Mouse (Mus musculus): ENCODE measurements at regions not wholly inside any gene's neighbourhood (a gene's known extent, or its start where the extent isn't known, plus 50 kb on each side); places are given as distances from the start of the nearest gene placed in this dataset.

DNA sequence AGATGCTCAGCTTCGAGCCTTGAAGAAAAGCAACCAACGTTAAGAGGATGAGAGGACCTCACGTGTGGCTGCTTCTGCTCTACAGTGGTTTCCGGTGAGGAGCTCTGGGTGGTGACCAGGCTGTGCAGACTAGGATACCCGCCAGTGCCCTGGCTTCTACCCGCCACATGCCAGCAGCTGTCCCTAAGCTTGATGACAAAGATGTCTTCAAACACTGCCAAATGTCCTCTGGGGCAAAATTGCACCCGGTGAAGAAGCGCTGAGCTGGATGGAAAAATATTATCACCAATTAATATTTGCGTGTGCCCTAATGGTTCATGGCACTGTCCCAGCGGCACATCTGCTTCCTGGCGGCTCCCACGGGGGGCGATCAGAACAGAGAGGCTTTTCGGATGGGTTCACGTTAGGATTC is 271.1 kb downstream of the Rngtt start:
- Histone ChIP-seq H3K4me1 (ENCODE audit: control insufficient read depth in 1 of 2, insufficient read depth in 2 of 2) (peaks cover 6 to 15% of the 10 kb centered on the region in 2 experiments), H3K9ac (ENCODE audit: insufficient read depth, low read depth) (no peak overlapping the region), H3K27ac (ENCODE audit: insufficient read depth, low read depth) (no peak overlapping the region), H3K4me2 (ENCODE audit: insufficient read depth, low read depth, poor library complexity, severe bottlenecking) (peak overlapping the region; percentile 79), H3K9me3 (replicated peaks; ENCODE audit: low read length) (peaks cover 6% of the 10 kb centered on the region), H3K4me3 (replicated peaks in 1 of 3; ENCODE audit: low read depth in 2 of 3, low read length in 2 of 3, poor library complexity in 1 of 3) (peak overlapping the region in 1 of 3 experiments; percentile 11), H3K27me3 (replicated peaks) (peaks cover 2% of the 10 kb centered on the region), H3K36me3 (replicated peaks in 1 of 2; ENCODE audit: control insufficient read depth in 1 of 2, insufficient read depth in 1 of 2, low read length in 1 of 2) (no peaks in the 10 kb centered on the region), H3K79me2 (replicated peaks; ENCODE audit: control insufficient read depth, extremely low read depth, insufficient read depth, poor library complexity, severe bottlenecking) (no peaks in the 10 kb centered on the region)
- TF ChIP-seq MYC (IDR thresholded peaks at IDR 0.05; ENCODE audit: low read depth, low read length) (0 out of 2 replicates have a peak, but pooled peaks have one; percentile 43), ETS1 (conservative IDR thresholded peaks at IDR 0.05; ENCODE audit: low read depth, low read length) (peak; percentile 13; the same call in 1 of the 2 replicates), ZNF384 (IDR thresholded peaks at IDR 0.05; ENCODE audit: low read depth, low read length) (no peak), E2F4 (IDR thresholded peaks at IDR 0.05; ENCODE audit: insufficient replicate concordance, low read depth, low read length) (no peak), CHD1 (IDR thresholded peaks at IDR 0.05; ENCODE audit: low read depth, low read length) (peak; percentile 29; the same call in 1 of the 2 replicates), BHLHE40 (IDR thresholded peaks at IDR 0.05; ENCODE audit: low read depth, low read length) (peak; percentile 90), TCF12 (IDR thresholded peaks at IDR 0.05; ENCODE audit: low read depth, low read length) (0 out of 2 replicates have a peak, but pooled peaks have one; percentile 6), MAX (IDR thresholded peaks at IDR 0.05; ENCODE audit: low read length) (peak; percentile 82; the same call in 1 of the 2 replicates)
- in situ Hi-C loops (cut with MboI; ENCODE audit: low pct_ligation_motif_present, low pct_unique_long_range_greater_than_20kb, low sequenced_read_pairs): no loop called here
- peak; percentile 7 for DNase-seq (ENCODE audit: extremely low read depth)
- dilution Hi-C loops (cut with MboI; ENCODE audit: extremely low pct_ligation_motif_present, extremely low pct_unique_long_range_greater_than_20kb, low sequenced_read_pairs): no loop called here

DNA sequence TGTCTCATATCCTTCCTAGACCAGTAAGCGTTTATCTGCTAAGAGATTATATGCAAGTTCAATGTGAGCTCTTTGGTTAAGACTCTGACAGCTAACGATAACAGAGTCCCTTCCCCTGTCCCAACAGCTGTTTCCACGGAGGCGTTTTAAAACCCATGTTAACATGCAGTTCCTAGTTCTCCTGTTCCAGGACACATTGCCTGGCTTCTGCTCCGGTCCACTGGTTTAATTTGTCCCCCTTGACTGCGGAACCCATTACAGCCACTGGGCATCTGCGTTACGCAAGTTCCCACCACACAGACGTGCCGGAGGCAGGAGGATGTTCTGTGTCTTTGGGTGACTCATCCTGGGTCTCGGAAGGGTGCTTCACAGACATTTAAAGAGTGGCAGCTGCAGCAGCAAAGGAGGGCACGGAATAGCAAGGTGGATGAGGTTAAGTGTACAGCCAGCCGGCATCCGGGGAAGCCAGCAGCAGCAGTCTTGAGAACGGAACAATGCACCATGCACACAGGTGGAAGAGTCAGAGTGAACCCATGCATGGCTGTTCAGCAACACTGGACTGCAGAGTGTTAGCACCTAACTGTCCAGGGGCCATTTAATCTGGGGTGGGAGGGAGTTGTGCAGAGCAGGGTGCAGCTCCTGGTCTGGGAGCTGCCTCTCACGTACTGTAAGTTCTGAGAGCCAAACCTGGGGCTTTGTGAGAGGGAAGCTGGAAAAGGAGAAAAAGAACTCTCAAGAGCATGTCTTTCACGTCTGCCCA is 271.8 kb downstream of the Rngtt start:
- dilution Hi-C loops (cut with MboI; ENCODE audit: extremely low pct_ligation_motif_present, extremely low pct_unique_long_range_greater_than_20kb, low sequenced_read_pairs): no loop called here
- H3K36me3 ChIP-seq (replicated peaks in 1 of 2; ENCODE audit: control insufficient read depth in 1 of 2, insufficient read depth in 1 of 2, low read length in 1 of 2): no peaks in the 10 kb centered on the region
- peak; percentile 65 for DNase-seq (ENCODE audit: extremely low read depth)
- TF ChIP-seq MXI1 (IDR thresholded peaks at IDR 0.05; ENCODE audit: low read depth, low read length) (no peak), MYC (IDR thresholded peaks at IDR 0.05; ENCODE audit: low read depth, low read length) (no peak), MAFK (IDR thresholded peaks at IDR 0.05; ENCODE audit: insufficient replicate concordance, low read length) (no peak), MEF2A (IDR thresholded peaks at IDR 0.05; ENCODE audit: borderline replicate concordance, low read depth, low read length) (peak; percentile 54; the same call in 1 of the 2 replicates), NELFE (IDR thresholded peaks at IDR 0.05; ENCODE audit: low read depth, low read length) (no peak), UBTF (IDR thresholded peaks at IDR 0.05; ENCODE audit: low read depth, low read length) (peak; percentile 85; the same call in 1 of the 2 replicates), KAT2A (IDR thresholded peaks at IDR 0.05; ENCODE audit: insufficient replicate concordance, low read length) (no peak), RCOR1 (conservative IDR thresholded peaks at IDR 0.05; ENCODE audit: low read depth, low read length) (no peak), TCF12 (IDR thresholded peaks at IDR 0.05; ENCODE audit: low read depth, low read length) (peak; percentile 86), ZMIZ1 (IDR thresholded peaks at IDR 0.05; ENCODE audit: low read depth, low read length) (no peak), ZNF384 (IDR thresholded peaks at IDR 0.05; ENCODE audit: low read depth, low read length) (no peak), USF2 (conservative IDR thresholded peaks at IDR 0.05; ENCODE audit: low read depth, low read length) (no peak), TBP (conservative IDR thresholded peaks at IDR 0.05; ENCODE audit: low read depth, low read length) (no peak), CTCF (conservative IDR thresholded peaks at IDR 0.05 in 1 of 2, IDR thresholded peaks at IDR 0.05 in 1 of 2; ENCODE audit: low read depth in 2 of 2, low read length in 2 of 2) (no peak), USF1 (IDR thresholded peaks at IDR 0.05; ENCODE audit: low read depth, low read length) (no peak), ZKSCAN1 (IDR thresholded peaks at IDR 0.05; ENCODE audit: borderline replicate concordance, low read depth, low read length) (no peak), E2F4 (IDR thresholded peaks at IDR 0.05; ENCODE audit: insufficient replicate concordance, low read depth, low read length) (no peak), EP300 (IDR thresholded peaks at IDR 0.05; ENCODE audit: low read length) (peak; percentile 77), MAX (IDR thresholded peaks at IDR 0.05; ENCODE audit: low read length) (no peak), ETS1 (conservative IDR thresholded peaks at IDR 0.05; ENCODE audit: low read depth, low read length) (peak; percentile 79), CHD2 (IDR thresholded peaks at IDR 0.05; ENCODE audit: low read length) (no peak), HCFC1 (IDR thresholded peaks at IDR 0.05; ENCODE audit: low read depth, low read length) (no peak), SIN3A (IDR thresholded peaks at IDR 0.05; ENCODE audit: low read length) (peak; percentile 68; the same call in 1 of the 2 replicates), MAZ (IDR thresholded peaks at IDR 0.05; ENCODE audit: low read depth, low read length) (0 out of 2 replicates have a peak, but pooled peaks have one; percentile 31), BHLHE40 (IDR thresholded peaks at IDR 0.05; ENCODE audit: low read depth, low read length) (peak; percentile 89), CHD1 (IDR thresholded peaks at IDR 0.05; ENCODE audit: low read depth, low read length) (no peak), GABPA (IDR thresholded peaks at IDR 0.05; ENCODE audit: insufficient replicate concordance, low read depth, low read length) (no peak), POLR2AphosphoS2 (IDR thresholded peaks at IDR 0.05; ENCODE audit: low read depth, low read length) (no peak), IRF4 (IDR thresholded peaks at IDR 0.05; ENCODE audit: low read depth, low read length) (peak; percentile 70)

More for the DNA sequence above, 271.8 kb downstream of the Rngtt start:
- peaks cover 7 to 22% of the 10 kb centered on the region in 2 experiments for H3K4me1 ChIP-seq (ENCODE audit: control insufficient read depth in 1 of 2, insufficient read depth in 2 of 2)
- in situ Hi-C loops (cut with MboI; ENCODE audit: low pct_ligation_motif_present, low pct_unique_long_range_greater_than_20kb, low sequenced_read_pairs): no loop called here
- H3K27me3 ChIP-seq (replicated peaks): peaks cover 2% of the 10 kb centered on the region
- peak overlapping the region; percentile 79 for H3K4me2 ChIP-seq (ENCODE audit: insufficient read depth, low read depth, poor library complexity, severe bottlenecking)
- H3K27ac ChIP-seq (ENCODE audit: insufficient read depth, low read depth): no peak overlapping the region
- H3K9me3 ChIP-seq (replicated peaks; ENCODE audit: low read length): peaks cover 6% of the 10 kb centered on the region
- H3K4me3 ChIP-seq (replicated peaks in 1 of 3; ENCODE audit: low read depth in 2 of 3, low read length in 2 of 3, poor library complexity in 1 of 3): peak overlapping the region in 2 of 3 experiments; percentile 14 to 17
- H3K79me2 ChIP-seq (replicated peaks; ENCODE audit: control insufficient read depth, extremely low read depth, insufficient read depth, poor library complexity, severe bottlenecking): no peaks in the 10 kb centered on the region
- no peak overlapping the region for H3K9ac ChIP-seq (ENCODE audit: insufficient read depth, low read depth)
